Mouse (Mus musculus): ENCODE measurements around the gene Aagab. TPM values are rescaled to one million over a fixed set of nuclear protein-coding genes. Genes with fewer than 3 reads are reported as not detected.

The Aagab gene
- polyA plus RNA-seq, 1 experiment from 2014 or later = 47.1 TPM

DNA sequence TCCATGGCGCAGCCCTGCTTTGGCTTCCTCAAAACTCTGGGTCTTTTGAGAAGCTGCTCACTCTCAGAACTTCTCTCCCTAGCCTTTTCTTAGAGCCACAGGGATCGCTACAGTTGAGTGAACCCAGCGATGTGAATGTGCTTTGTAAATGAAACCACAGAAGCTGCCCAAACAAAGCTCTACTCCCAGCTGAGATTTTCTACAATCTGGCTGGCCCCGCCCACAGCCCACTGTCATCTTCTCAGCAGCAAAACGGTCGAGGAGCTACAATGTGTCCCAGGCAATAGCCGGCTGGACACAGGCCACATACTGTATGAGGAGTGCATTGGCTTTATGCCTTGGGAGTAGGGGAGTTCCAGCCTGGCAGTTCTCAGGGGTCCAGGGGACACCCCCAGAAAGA lies 51.2 kb downstream of the Aagab start:
- Histone ChIP-seq H3K9ac (no peak overlapping the region), H3K36me3 (ENCODE audit: poor library complexity, severe bottlenecking) (peaks cover 19% of the 10 kb centered on the region), H3K4me2 (no peak overlapping the region), H3K4me1 (peaks cover 44% of the 10 kb centered on the region), H3K9me3 (replicated peaks) (no peaks in the 10 kb centered on the region), H3K27me3 (no peaks in the 10 kb centered on the region), H3K4me3 (no peak overlapping the region), H3K27ac (peak overlapping the region; percentile 55; the same call in 1 of the 2 replicates)
- no peak for ATAC-seq
- WGBS = 11% methylated on average over 7 of the region's 7 CpGs

DNA sequence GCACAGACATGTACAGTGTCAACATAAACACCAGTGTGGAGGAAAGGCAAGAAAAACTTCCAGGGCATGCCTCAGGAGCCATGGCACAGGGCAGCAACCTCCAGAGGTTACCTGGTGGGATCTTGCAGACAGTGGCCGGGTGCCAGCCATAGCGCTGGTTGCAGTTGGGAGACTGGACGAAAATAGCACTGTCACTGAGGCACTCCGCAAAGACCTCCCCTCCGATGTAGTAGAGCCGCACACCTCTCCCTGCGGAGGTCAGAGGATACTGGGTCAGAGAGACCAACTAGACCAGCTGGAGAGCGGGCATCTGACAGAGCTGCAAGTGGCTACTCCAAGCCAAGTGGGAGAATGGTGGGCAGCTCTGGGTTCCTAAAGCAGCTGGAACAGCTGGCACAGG lies 52.1 kb downstream of the Aagab start:
- Histone ChIP-seq H3K27me3 (no peaks in the 10 kb centered on the region), H3K4me1 (peaks cover 53% of the 10 kb centered on the region), H3K9me3 (replicated peaks) (no peaks in the 10 kb centered on the region), H3K4me3 (no peak overlapping the region), H3K27ac (no peak overlapping the region; the same call in 1 of the 2 replicates), H3K4me2 (no peak overlapping the region), H3K9ac (no peak overlapping the region), H3K36me3 (ENCODE audit: poor library complexity, severe bottlenecking) (peaks cover 10% of the 10 kb centered on the region; the same call in 1 of the 2 replicates)
- ATAC-seq = no peak
- 87% methylated on average over 8 of the region's 8 CpGs for WGBS

DNA sequence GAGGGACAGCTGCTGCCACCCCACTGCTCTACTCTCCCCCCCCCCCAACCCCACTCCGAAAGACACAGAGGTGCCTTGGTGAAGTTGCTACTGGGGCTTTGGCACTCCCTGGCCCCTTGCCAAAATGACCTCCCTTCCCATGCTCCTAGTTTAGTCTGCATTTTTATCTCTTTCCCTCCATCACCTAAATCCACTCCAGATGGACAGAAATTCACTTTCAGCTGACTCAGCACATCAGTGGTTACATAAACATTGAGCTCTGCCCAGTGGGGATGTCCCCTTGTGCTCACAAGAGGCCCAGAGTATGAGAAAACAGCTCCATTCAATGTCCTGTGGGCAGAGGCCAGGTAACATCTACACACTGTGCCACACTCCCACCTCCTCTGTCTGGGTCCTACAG lies 52.6 kb downstream of the Aagab start:
- Histone ChIP-seq H3K27ac (peak overlapping the region; percentile 25; the same call in 1 of the 2 replicates), H3K4me3 (no peak overlapping the region), H3K27me3 (no peaks in the 10 kb centered on the region), H3K4me1 (peaks cover 56% of the 10 kb centered on the region), H3K4me2 (no peak overlapping the region), H3K36me3 (ENCODE audit: poor library complexity, severe bottlenecking) (peaks cover 5% of the 10 kb centered on the region; the same call in 1 of the 2 replicates), H3K9ac (no peak overlapping the region), H3K9me3 (replicated peaks) (no peaks in the 10 kb centered on the region)
- no peak for ATAC-seq
- WGBS = 75% methylated on average over 1 of the region's 1 CpGs

GRCm38 (mm10) chr9:63657167-63657566 lies 54.7 kb downstream of the Aagab start:
- no peak overlapping the region for H3K9ac ChIP-seq
- no peak overlapping the region for H3K4me3 ChIP-seq
- H3K4me2 ChIP-seq = no peak overlapping the region
- no peak overlapping the region for H3K27ac ChIP-seq
- peaks cover 44% of the 10 kb centered on the region for H3K4me1 ChIP-seq
- no peaks in the 10 kb centered on the region for H3K27me3 ChIP-seq
- no peak for ATAC-seq
- peaks cover 20% of the 10 kb centered on the region; the same call in 1 of the 2 replicates for H3K36me3 ChIP-seq (ENCODE audit: poor library complexity, severe bottlenecking)
- 83% methylated on average over 4 of the region's 4 CpGs for whole genome bisulfite sequencing
- H3K9me3 ChIP-seq (replicated peaks) = no peaks in the 10 kb centered on the region

DNA sequence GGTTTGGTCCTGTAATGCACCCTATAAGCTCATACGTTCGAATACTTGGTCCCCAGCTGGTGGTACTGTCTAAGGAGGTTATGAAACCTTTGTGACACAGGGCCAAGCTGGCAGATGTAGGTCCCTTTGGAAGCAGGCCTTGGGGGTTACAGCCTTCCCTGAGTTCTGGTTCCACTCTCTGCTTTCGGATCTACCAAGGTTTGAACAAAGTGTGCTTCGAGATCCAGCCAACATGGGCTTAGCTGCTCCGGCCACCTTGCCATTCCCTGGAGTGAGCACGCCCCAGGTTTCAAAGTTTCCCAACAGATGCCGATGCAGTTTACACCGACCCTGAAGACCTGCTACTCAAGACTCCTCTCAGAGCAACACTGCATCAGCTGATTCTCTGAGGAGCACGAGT lies 56.0 kb downstream of the Aagab start:
- Histone ChIP-seq H3K27ac (no peak overlapping the region), H3K27me3 (no peaks in the 10 kb centered on the region), H3K9me3 (replicated peaks) (no peaks in the 10 kb centered on the region), H3K4me1 (peaks cover 35% of the 10 kb centered on the region), H3K4me2 (no peak overlapping the region), H3K9ac (no peak overlapping the region), H3K36me3 (ENCODE audit: poor library complexity, severe bottlenecking) (peaks cover 29% of the 10 kb centered on the region; the same call in 1 of the 2 replicates), H3K4me3 (no peak overlapping the region)
- 0 out of 2 replicates have a peak, but pooled peaks have one; percentile 14 for ATAC-seq
- WGBS = 89% methylated on average over 9 of the region's 9 CpGs

- WGBS = 51% methylated on average over 5 of the region's 5 CpGs
- H3K4me1 ChIP-seq = peaks cover 30% of the 10 kb centered on the region
- no peak overlapping the region for H3K27ac ChIP-seq
- peaks cover 33% of the 10 kb centered on the region; the same call in 1 of the 2 replicates for H3K36me3 ChIP-seq (ENCODE audit: poor library complexity, severe bottlenecking)
- no peak overlapping the region for H3K4me3 ChIP-seq
- no peaks in the 10 kb centered on the region for H3K27me3 ChIP-seq
- ATAC-seq = peak; percentile 71
- H3K4me2 ChIP-seq = no peak overlapping the region
- H3K9me3 ChIP-seq (replicated peaks) = no peaks in the 10 kb centered on the region
- H3K9ac ChIP-seq = no peak overlapping the region
Measured at GRCm38 (mm10) chr9:63658970-63659371, 56.5 kb downstream of the Aagab start.

DNA sequence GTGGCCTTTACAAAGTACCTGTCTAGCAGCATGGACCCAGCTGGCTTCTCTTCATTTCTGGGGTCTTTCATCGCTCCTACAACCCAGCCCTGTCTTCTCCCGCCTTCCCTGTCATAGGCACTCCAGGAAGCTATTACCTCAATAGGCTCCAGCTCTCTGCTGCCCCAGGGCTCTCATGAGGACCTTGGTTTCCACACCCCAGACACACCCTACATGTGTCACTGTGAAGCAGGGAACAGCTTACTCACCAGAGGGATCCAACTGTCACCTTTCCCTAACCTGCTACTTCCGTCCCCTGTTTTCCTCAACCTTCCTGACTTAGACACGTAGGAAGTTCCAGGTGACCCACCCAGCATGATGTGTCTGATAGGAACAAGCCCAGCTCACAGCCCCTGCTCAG lies 57.6 kb downstream of the Aagab start:
- Histone ChIP-seq H3K9ac (no peak overlapping the region), H3K9me3 (replicated peaks) (no peaks in the 10 kb centered on the region), H3K27ac (no peak overlapping the region), H3K4me2 (no peak overlapping the region), H3K4me3 (no peak overlapping the region), H3K4me1 (peaks cover 30% of the 10 kb centered on the region), H3K27me3 (no peaks in the 10 kb centered on the region), H3K36me3 (ENCODE audit: poor library complexity, severe bottlenecking) (peaks cover 33% of the 10 kb centered on the region; the same call in 1 of the 2 replicates)
- no peak for ATAC-seq
- WGBS = 93% methylated on average over 4 of the region's 4 CpGs

GRCm38 (mm10) chr9:63660691-63661090 lies 58.2 kb downstream of the Aagab start:
- H3K36me3 ChIP-seq (ENCODE audit: poor library complexity, severe bottlenecking) = peaks cover 28% of the 10 kb centered on the region; the same call in 1 of the 2 replicates
- peaks cover 32% of the 10 kb centered on the region for H3K4me1 ChIP-seq
- no peak overlapping the region for H3K9ac ChIP-seq
- ATAC-seq = no peak
- H3K4me2 ChIP-seq = no peak overlapping the region
- H3K9me3 ChIP-seq (replicated peaks) = no peaks in the 10 kb centered on the region
- H3K4me3 ChIP-seq = no peak overlapping the region
- WGBS = 93% methylated on average over 3 of the region's 3 CpGs
- H3K27me3 ChIP-seq = no peaks in the 10 kb centered on the region
- no peak overlapping the region for H3K27ac ChIP-seq

DNA sequence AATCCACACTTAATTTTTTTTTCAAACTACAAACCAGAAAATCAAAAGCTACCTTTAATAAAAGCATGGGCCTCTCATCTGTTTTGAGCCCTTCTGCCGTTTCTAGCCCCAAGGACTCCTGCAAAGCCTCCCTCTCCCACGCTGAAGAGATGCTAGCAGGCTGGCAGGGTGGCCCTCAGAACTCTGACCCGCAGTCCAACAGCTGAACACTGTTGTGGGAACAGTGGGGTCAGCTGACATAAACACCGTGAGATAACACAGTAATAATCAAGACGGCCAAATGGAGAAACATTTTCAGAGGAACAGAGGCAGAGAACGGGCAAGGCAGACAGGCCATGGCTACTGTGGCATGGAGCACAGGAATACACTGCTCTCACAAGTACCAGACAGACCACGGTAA lies 60.3 kb downstream of the Aagab start:
- ATAC-seq = no peak

DNA sequence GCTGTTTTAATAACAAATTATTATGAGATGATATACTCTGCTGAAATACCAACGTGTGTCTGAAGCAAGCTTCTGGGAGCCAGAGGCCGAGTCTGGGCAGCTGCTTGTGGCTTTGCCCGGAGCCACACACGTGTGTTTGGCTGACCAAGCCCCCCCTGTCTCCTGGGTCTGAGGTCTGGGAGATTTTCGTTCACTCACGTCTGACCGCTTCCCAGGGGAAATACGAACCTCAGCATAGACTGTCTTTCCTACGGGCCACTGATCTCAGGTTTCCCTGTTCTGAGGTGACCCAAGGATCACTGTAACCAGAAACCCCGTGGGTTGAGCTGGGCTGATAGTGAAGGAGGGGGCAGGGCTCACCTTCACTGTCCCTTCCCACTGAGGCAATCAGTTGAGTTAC lies 60.8 kb downstream of the Aagab start:
- Histone ChIP-seq H3K36me3 (ENCODE audit: poor library complexity, severe bottlenecking) (peaks cover 28% of the 10 kb centered on the region; the same call in 1 of the 2 replicates), H3K4me3 (no peak overlapping the region), H3K4me1 (peaks cover 57% of the 10 kb centered on the region), H3K9me3 (replicated peaks) (no peaks in the 10 kb centered on the region), H3K27ac (no peak overlapping the region), H3K4me2 (no peak overlapping the region), H3K27me3 (no peaks in the 10 kb centered on the region), H3K9ac (no peak overlapping the region)
- ATAC-seq = no peak
- 85% methylated on average over 10 of the region's 10 CpGs for WGBS

More for the DNA sequence above, 60.3 kb downstream of the Aagab start:
- peaks cover 28% of the 10 kb centered on the region; the same call in 1 of the 2 replicates for H3K36me3 ChIP-seq (ENCODE audit: poor library complexity, severe bottlenecking)
- 87% methylated on average over 7 of the region's 7 CpGs for WGBS
- no peak overlapping the region for H3K4me2 ChIP-seq
- no peak overlapping the region for H3K4me3 ChIP-seq
- no peaks in the 10 kb centered on the region for H3K27me3 ChIP-seq
- H3K4me1 ChIP-seq = peaks cover 52% of the 10 kb centered on the region
- no peak overlapping the region for H3K9ac ChIP-seq
- no peaks in the 10 kb centered on the region for H3K9me3 ChIP-seq (replicated peaks)
- no peak overlapping the region for H3K27ac ChIP-seq

GRCm38 (mm10) chr9:63664300-63664745 lies 61.9 kb downstream of the Aagab start:
- WGBS = 78% methylated on average over 2 of the region's 2 CpGs
- H3K4me1 ChIP-seq = peaks cover 56% of the 10 kb centered on the region
- no peak for ATAC-seq

GRCm38 (mm10) chr9:63664792-63665646 lies 62.6 kb downstream of the Aagab start:
- ATAC-seq = 0 out of 2 replicates have a peak, but pooled peaks have one; percentile 19
- Histone ChIP-seq H3K27ac (peak overlapping the region; percentile 1; the same call in 1 of the 2 replicates), H3K4me1 (peaks cover 51% of the 10 kb centered on the region)

More at GRCm38 (mm10) chr9:63664300-63664745, 61.9 kb downstream of the Aagab start:
- peaks cover 28% of the 10 kb centered on the region; the same call in 1 of the 2 replicates for H3K36me3 ChIP-seq (ENCODE audit: poor library complexity, severe bottlenecking)
- no peak overlapping the region for H3K4me3 ChIP-seq
- H3K27ac ChIP-seq = 0 out of 2 replicates have a peak overlapping the region, but pooled peaks have one; percentile 1
- H3K9ac ChIP-seq = no peak overlapping the region
- no peak overlapping the region for H3K4me2 ChIP-seq
- H3K9me3 ChIP-seq (replicated peaks) = no peaks in the 10 kb centered on the region
- no peaks in the 10 kb centered on the region for H3K27me3 ChIP-seq

More at GRCm38 (mm10) chr9:63664792-63665646, 62.6 kb downstream of the Aagab start:
- WGBS = 33% methylated on average over 13 of the region's 13 CpGs
- Histone ChIP-seq H3K4me3 (no peak overlapping the region), H3K27me3 (no peaks in the 10 kb centered on the region), H3K36me3 (ENCODE audit: poor library complexity, severe bottlenecking) (peaks cover 28% of the 10 kb centered on the region; the same call in 1 of the 2 replicates), H3K9me3 (replicated peaks) (no peaks in the 10 kb centered on the region), H3K4me2 (no peak overlapping the region), H3K9ac (no peak overlapping the region)
